Mouse (Mus musculus) limb, embryonic 10.5 days (tissue): ENCODE data around the gene Snrpg. TPM values are rescaled to one million over a fixed set of nuclear protein-coding genes. Genes with fewer than 3 reads are reported as not detected.
A peak's percentile ranks its signal among the peaks of the same experiment; 100 is the strongest.

ENCODE experiments used
- DNase-seq: peaks from one replicate; pipeline ENCODE4 v3.0.0-alpha.2; 2017; ENCODE audit warnings: low spot score
- H3K27ac ChIP-seq: fragments of 300-500 bp; sonication (generic); 2 replicates; pipeline ENCODE4 v1.5.1; 2016; ENCODE audit warnings: mild to moderate bottlenecking
- H3K27me3 ChIP-seq: fragments of 300-500 bp; sonication (generic); 2 replicates; pipeline ENCODE4 v1.6.1; 2016; ENCODE audit warnings: low read depth, mild to moderate bottlenecking; ENCODE audit not compliant: poor library complexity, severe bottlenecking
- H3K36me3 ChIP-seq: fragments of 300-500 bp; sonication (generic); 2 replicates; pipeline ENCODE4 v1.6.1; 2016; ENCODE audit warnings: mild to moderate bottlenecking, moderate library complexity
- H3K4me1 ChIP-seq: fragments of 300-500 bp; sonication (generic); 2 replicates; pipeline ENCODE4 v1.6.1; 2016
- H3K4me3 ChIP-seq: fragments of 300-500 bp; sonication (generic); 2 replicates; pipeline ENCODE4 v1.5.1; 2016; ENCODE audit warnings: mild to moderate bottlenecking, moderate library complexity
- H3K9me3 ChIP-seq: fragments of 300-500 bp; sonication (generic); replicated peaks from 2 replicates; pipeline ENCODE4 v1.6.1; 2016; ENCODE audit warnings: mild to moderate bottlenecking
- WGBS: fragments of 180-500 bp; shearing (Covaris S2); methylation state at CpG from one replicate; pipeline ENCODE4 v1.1.7; 2016; 5-methylcytosine and 5-hydroxymethylcytosine counted together
- polyA plus RNA-seq: library from polyadenylated mRNA; unstranded; fragments of >200 nt; fragmentation: Nextera tagmentation; extraction: Ambion mirVana; gene quantifications from 2 replicates; pipeline ENCODE4 v1.2.1, GENCODE M21; 2016

Snrpg gene
- polyA plus RNA-seq, 1 experiment from 2014 or later = 932 TPM

DNA sequence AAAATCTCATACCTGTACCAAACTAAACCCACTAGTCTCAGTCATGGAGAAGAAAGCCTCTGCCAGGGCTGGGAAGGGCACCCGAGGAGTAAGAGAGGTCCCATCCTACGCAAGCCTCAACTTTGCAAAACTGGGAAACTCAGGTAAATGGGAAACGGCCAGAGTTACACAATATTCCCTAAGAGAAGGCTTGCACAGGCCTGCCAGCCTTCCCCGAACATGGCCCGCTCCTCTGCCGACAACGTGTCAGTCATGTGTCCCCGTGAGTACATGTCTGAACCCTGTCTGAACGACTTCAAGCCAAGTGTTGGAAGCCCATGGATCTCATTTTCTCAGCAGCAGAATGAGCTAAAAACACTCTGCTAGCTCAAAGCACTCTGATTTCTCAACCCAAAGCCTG is 23.9 kb downstream of the Snrpg start:
- 96% methylated on average over 9 of the region's 9 CpGs for WGBS
- no peak overlapping the region for H3K27ac ChIP-seq
- H3K9me3 ChIP-seq = no peaks in the 10 kb centered on the region
- H3K4me3 ChIP-seq = no peak overlapping the region
- H3K27me3 ChIP-seq = no peaks in the 10 kb centered on the region
- H3K36me3 ChIP-seq = peaks cover 43% of the 10 kb centered on the region
- DNase-seq = no peak
- peaks cover 27% of the 10 kb centered on the region for H3K4me1 ChIP-seq

GRCm38 (mm10) chr6:86395969-86396368 is 24.9 kb downstream of the Snrpg start:
- Histone ChIP-seq H3K27me3 (no peaks in the 10 kb centered on the region), H3K36me3 (peaks cover 33% of the 10 kb centered on the region), H3K4me3 (peak overlapping the region; percentile 92), H3K9me3 (no peaks in the 10 kb centered on the region), H3K27ac (peak overlapping the region; percentile 91), H3K4me1 (peaks cover 30% of the 10 kb centered on the region)
- DNase-seq = no peak
- WGBS = 45% methylated on average over 10 of the region's 10 CpGs

DNA sequence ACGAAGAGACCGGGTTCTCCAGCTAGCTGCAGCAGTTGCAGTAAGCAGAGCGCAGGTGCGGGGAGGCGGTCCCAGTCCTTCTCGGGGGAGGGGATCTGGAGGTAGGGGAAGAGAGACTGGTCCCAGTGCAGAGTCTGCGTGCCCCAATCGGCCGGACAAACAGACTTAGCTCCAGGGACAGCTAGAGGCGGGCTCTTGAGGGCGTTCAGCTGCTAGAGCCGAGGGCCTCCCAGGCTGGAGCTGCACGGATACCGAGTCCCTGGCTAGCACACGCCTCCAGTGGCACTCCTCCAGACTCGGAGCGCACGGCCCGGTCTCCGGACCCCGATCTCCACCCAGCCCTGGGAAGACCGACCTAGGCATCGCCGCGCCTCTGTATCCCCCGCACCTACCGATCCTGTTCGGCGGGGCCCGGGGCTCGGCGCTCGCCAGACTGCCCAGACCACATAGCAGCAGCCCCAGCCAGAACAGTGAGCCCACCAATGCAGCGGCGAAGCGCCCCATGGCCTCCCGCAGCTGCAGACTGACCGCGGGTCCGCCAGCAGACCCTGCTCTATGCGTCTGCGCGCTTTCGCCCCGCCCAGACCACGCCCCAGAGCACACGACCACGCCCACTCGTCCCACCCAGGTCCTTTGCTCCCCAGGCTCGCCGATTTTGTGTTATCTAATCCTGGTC is 25.6 kb downstream of the Snrpg start, which contains the start of gene Pcyox1:
TSS of gene Pcyox1 (minus strand) at position 574 of the 676 bp plus-strand sequence.
- DNase-seq = peak; percentile 92
- WGBS = under 1% methylated on average over 51 of the region's 51 CpGs
- peaks cover 30% of the 10 kb centered on the region for H3K4me1 ChIP-seq

GRCm38 (mm10) chr6:86397257-86397980 is 26.3 kb downstream of the Snrpg start:
- H3K4me3 ChIP-seq = peak overlapping the region; percentile 92
- H3K27me3 ChIP-seq = no peaks in the 10 kb centered on the region
- H3K4me1 ChIP-seq = peaks cover 30% of the 10 kb centered on the region
- peaks cover 19% of the 10 kb centered on the region for H3K36me3 ChIP-seq
- no peak for DNase-seq
- WGBS = 9% methylated on average over 14 of the region's 14 CpGs
- peak overlapping the region; percentile 91 for H3K27ac ChIP-seq
- no peaks in the 10 kb centered on the region for H3K9me3 ChIP-seq

More for the DNA sequence above, 25.6 kb downstream of the Snrpg start, which contains the start of gene Pcyox1:
- Histone ChIP-seq H3K27ac (peak within 1 kb of the TSS; percentile 91), H3K27me3 (no peaks in the 10 kb centered on the region), H3K36me3 (peaks cover 26% of the 10 kb centered on the region), H3K9me3 (no peaks in the 10 kb centered on the region), H3K4me3 (peak within 1 kb of the TSS; percentile 92)

- Histone ChIP-seq H3K36me3 (peaks cover 5% of the 10 kb centered on the region; the same call in 1 of the 2 replicates), H3K27me3 (no peaks in the 10 kb centered on the region), H3K4me3 (no peak overlapping the region), H3K9me3 (no peaks in the 10 kb centered on the region), H3K4me1 (peaks cover 30% of the 10 kb centered on the region), H3K27ac (no peak overlapping the region)
- no peak for DNase-seq
- 85% methylated on average over 2 of the region's 2 CpGs for WGBS
Observed at GRCm38 (mm10) chr6:86398986-86399385, 27.9 kb downstream of the Snrpg start.

- no peaks in the 10 kb centered on the region for H3K9me3 ChIP-seq
- DNase-seq = no peak
- no peak overlapping the region for H3K27ac ChIP-seq
- 86% methylated on average over 2 of the region's 2 CpGs for WGBS
- peaks cover 27% of the 10 kb centered on the region for H3K4me1 ChIP-seq
- H3K36me3 ChIP-seq = no peaks in the 10 kb centered on the region
- no peaks in the 10 kb centered on the region for H3K27me3 ChIP-seq
- no peak overlapping the region for H3K4me3 ChIP-seq
Observed at GRCm38 (mm10) chr6:86399995-86400394, 28.9 kb downstream of the Snrpg start.

GRCm38 (mm10) chr6:86400972-86401371 is 29.9 kb downstream of the Snrpg start:
- H3K27me3 ChIP-seq = no peaks in the 10 kb centered on the region
- peak overlapping the region; percentile 40 for H3K4me3 ChIP-seq
- peak overlapping the region; percentile 44; the same call in 1 of the 2 replicates for H3K27ac ChIP-seq
- 8% methylated on average over 9 of the region's 9 CpGs for WGBS
- peak; percentile 75 for DNase-seq
- no peaks in the 10 kb centered on the region for H3K9me3 ChIP-seq
- H3K4me1 ChIP-seq = peaks cover 17% of the 10 kb centered on the region
- H3K36me3 ChIP-seq = no peaks in the 10 kb centered on the region

GRCm38 (mm10) chr6:86402681-86403607 is 31.8 kb downstream of the Snrpg start:
- peak; percentile 36 for DNase-seq
- Histone ChIP-seq H3K27ac (peak overlapping the region; percentile 100), H3K36me3 (peaks cover 17% of the 10 kb centered on the region), H3K4me3 (peak overlapping the region; percentile 92), H3K4me1 (peaks cover 11% of the 10 kb centered on the region; the same call in 1 of the 2 replicates), H3K27me3 (no peaks in the 10 kb centered on the region), H3K9me3 (no peaks in the 10 kb centered on the region)
- WGBS = 40% methylated on average over 12 of the region's 12 CpGs

GRCm38 (mm10) chr6:86403728-86404099 is 32.6 kb downstream of the Snrpg start:
- peak overlapping the region; percentile 92 for H3K4me3 ChIP-seq
- H3K27me3 ChIP-seq = no peaks in the 10 kb centered on the region
- H3K9me3 ChIP-seq = no peaks in the 10 kb centered on the region
- under 1% methylated on average over 15 of the region's 15 CpGs for WGBS
- DNase-seq = peak; percentile 85
- peaks cover 11% of the 10 kb centered on the region; the same call in 1 of the 2 replicates for H3K4me1 ChIP-seq
- H3K27ac ChIP-seq = peak overlapping the region; percentile 100
- H3K36me3 ChIP-seq = peaks cover 25% of the 10 kb centered on the region

- DNase-seq = peak; percentile 97
- Histone ChIP-seq H3K4me3 (peak within 1 kb of the TSS; percentile 92), H3K27ac (peak within 1 kb of the TSS; percentile 100), H3K36me3 (peaks cover 31% of the 10 kb centered on the region), H3K27me3 (no peaks in the 10 kb centered on the region), H3K4me1 (peaks cover 11% of the 10 kb centered on the region; the same call in 1 of the 2 replicates), H3K9me3 (no peaks in the 10 kb centered on the region)
- WGBS = under 1% methylated on average over 60 of the region's 62 CpGs
Observed at GRCm38 (mm10) chr6:86404100-86404861, 33.2 kb downstream of the Snrpg start, which contains the start of gene Tia1. Tia1 (plus strand) TSS chr6:86404219.

DNA sequence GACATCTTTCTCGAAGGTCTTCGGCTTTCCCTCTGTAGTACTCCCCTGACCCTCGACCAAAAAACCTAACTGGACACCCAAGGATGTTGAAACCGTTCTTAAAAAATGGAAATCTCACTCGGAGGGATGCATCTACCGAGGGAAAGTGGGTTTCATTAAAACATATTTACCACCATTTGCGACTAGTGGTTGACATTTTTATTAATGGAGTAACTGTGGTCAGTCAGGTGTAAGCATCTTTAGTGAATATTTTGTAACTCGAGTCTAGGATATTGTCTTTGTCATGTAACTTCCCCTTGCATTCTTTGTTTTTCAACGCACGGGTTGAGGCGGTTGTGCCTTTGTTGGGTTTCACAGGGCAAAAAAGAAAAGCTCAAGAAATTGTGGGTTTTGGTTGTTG is 33.9 kb downstream of the Snrpg start:
- H3K27me3 ChIP-seq = no peaks in the 10 kb centered on the region
- no peak for DNase-seq
- peak overlapping the region; percentile 92 for H3K4me3 ChIP-seq
- H3K36me3 ChIP-seq = peaks cover 38% of the 10 kb centered on the region
- H3K4me1 ChIP-seq = peaks cover 11% of the 10 kb centered on the region; the same call in 1 of the 2 replicates
- H3K27ac ChIP-seq = peak overlapping the region; percentile 100
- H3K9me3 ChIP-seq = no peaks in the 10 kb centered on the region
- 1% methylated on average over 11 of the region's 11 CpGs for WGBS

GRCm38 (mm10) chr6:86406306-86406705 is 35.2 kb downstream of the Snrpg start:
- Histone ChIP-seq H3K36me3 (peaks cover 45% of the 10 kb centered on the region), H3K27me3 (no peaks in the 10 kb centered on the region), H3K27ac (no peak overlapping the region), H3K4me3 (peak overlapping the region; percentile 92), H3K4me1 (peaks cover 8% of the 10 kb centered on the region; the same call in 1 of the 2 replicates), H3K9me3 (no peaks in the 10 kb centered on the region)
- no peak for DNase-seq
